Mouse (Mus musculus) intestine, postnatal 0 days (tissue): ENCODE measurements around the gene Tceanc2. TPM values are rescaled to one million over a fixed set of nuclear protein-coding genes. Genes with fewer than 3 reads are reported as not detected.

Source experiments
- ATAC-seq: fragments of 200-750 bp; cut with Nextera tagmentation; 2 replicates; pipeline ENCODE4 v1.8.0; 2017; ENCODE audit warnings: mild to moderate bottlenecking, moderate TSS enrichment, moderate library complexity
- H3K27ac ChIP-seq: fragments of 300-500 bp; sonication (generic); 2 replicates; pipeline ENCODE4 v1.5.1; 2014; ENCODE audit warnings: mild to moderate bottlenecking, low read depth, low read length, moderate library complexity
- H3K27me3 ChIP-seq: fragments of 300-500 bp; sonication (generic); replicated peaks from 2 replicates; pipeline ENCODE4 v1.6.1; 2014; ENCODE audit warnings: low read length, mixed read lengths; ENCODE audit not compliant: control insufficient read depth, insufficient read depth
- H3K36me3 ChIP-seq: fragments of 300-500 bp; sonication (generic); 2 replicates; pipeline ENCODE4 v1.6.1; 2014; ENCODE audit warnings: mild to moderate bottlenecking, moderate library complexity; ENCODE audit not compliant: control insufficient read depth, insufficient read depth
- H3K4me1 ChIP-seq: fragments of 300-500 bp; sonication (generic); replicated peaks from 2 replicates; pipeline ENCODE4 v1.6.1; 2014; ENCODE audit warnings: antibody characterized with exemption, low read length, mixed read lengths; ENCODE audit not compliant: control insufficient read depth, insufficient read depth
- H3K4me2 ChIP-seq: fragments of 300-500 bp; sonication (generic); replicated peaks from 2 replicates; pipeline ENCODE4 v1.6.1; 2014; ENCODE audit warnings: low read depth, mild to moderate bottlenecking, moderate library complexity
- H3K4me3 ChIP-seq: fragments of 300-500 bp; sonication (generic); 2 replicates; pipeline ENCODE4 v1.5.1; 2014; ENCODE audit warnings: low read depth, low read length
- H3K9ac ChIP-seq: fragments of 300-500 bp; sonication (generic); 2 replicates; pipeline ENCODE4 v1.6.1; 2014; ENCODE audit warnings: mild to moderate bottlenecking, low read depth, low read length
- H3K9me3 ChIP-seq: fragments of 300-500 bp; sonication (generic); 2 replicates; pipeline ENCODE4 v1.6.1; 2016; ENCODE audit warnings: mixed run types; ENCODE audit not compliant: control insufficient read depth
- CTCF ChIP-seq: sonication (generic); IDR thresholded peaks from 2 replicates; pipeline ENCODE4 v1.5.1; 2016; ENCODE audit warnings: low read depth, mild to moderate bottlenecking, control low read depth, antibody characterized with exemption, moderate library complexity
- WGBS: fragments of 180-500 bp; shearing (Covaris S2); extraction: QIAGEN DNeasy Blood & Tissue Kit; methylation state at CpG from one replicate; pipeline ENCODE4 v1.1.7; 2014; 5-methylcytosine and 5-hydroxymethylcytosine counted together
- polyA plus RNA-seq: library from polyadenylated mRNA; unstranded; fragments of >200 nt; fragmentation: Nextera tagmentation; extraction: Ambion mirVana; gene quantifications from 2 replicates; pipeline ENCODE4 v1.2.1, GENCODE M21; 2015

Gene Tceanc2
- polyA plus RNA-seq, 1 experiment from 2014 or later, result 17.7 TPM

GRCm38 (mm10) chr4:107152571-107152970, 26.3 kb downstream of the Tceanc2 start:
- 64% methylated on average over 8 of the region's 8 CpGs for WGBS
- Histone ChIP-seq H3K4me1 (no peaks in the 10 kb centered on the region), H3K4me3 (no peak overlapping the region), H3K4me2 (no peak overlapping the region), H3K9ac (no peak overlapping the region), H3K9me3 (no peaks in the 10 kb centered on the region), H3K36me3 (peaks cover 18% of the 10 kb centered on the region), H3K27me3 (no peaks in the 10 kb centered on the region), H3K27ac (no peak overlapping the region)
- ATAC-seq, result no peak
- TF ChIP-seq CTCF, result no peak

GRCm38 (mm10) chr4:107150991-107151390, 27.9 kb downstream of the Tceanc2 start:
- Histone ChIP-seq H3K27me3 (no peaks in the 10 kb centered on the region), H3K9me3 (no peaks in the 10 kb centered on the region), H3K4me3 (no peak overlapping the region), H3K4me1 (no peaks in the 10 kb centered on the region), H3K4me2 (no peak overlapping the region), H3K27ac (no peak overlapping the region), H3K36me3 (peaks cover 27% of the 10 kb centered on the region), H3K9ac (no peak overlapping the region)
- WGBS, result 89% methylated on average over 6 of the region's 6 CpGs
- TF ChIP-seq CTCF, result no peak
- ATAC-seq, result no peak

- peaks cover 50% of the 10 kb centered on the region for H3K36me3 ChIP-seq
- H3K9ac ChIP-seq, result no peak overlapping the region
- H3K4me1 ChIP-seq, result no peaks in the 10 kb centered on the region
- H3K27me3 ChIP-seq, result no peaks in the 10 kb centered on the region
- no peaks in the 10 kb centered on the region for H3K9me3 ChIP-seq
- ATAC-seq, result no peak
- H3K4me3 ChIP-seq, result no peak overlapping the region
- 90% methylated on average over 8 of the region's 8 CpGs for WGBS
- TF ChIP-seq CTCF, result no peak
- no peak overlapping the region for H3K27ac ChIP-seq
- no peak overlapping the region for H3K4me2 ChIP-seq
Observed at GRCm38 (mm10) chr4:107143511-107143910, 35.4 kb downstream of the Tceanc2 start.

GRCm38 (mm10) chr4:107139836-107140631, 38.9 kb downstream of the Tceanc2 start:
- TF ChIP-seq CTCF, result no peak
- no peak overlapping the region for H3K4me3 ChIP-seq
- H3K9me3 ChIP-seq, result no peaks in the 10 kb centered on the region
- no peak overlapping the region for H3K9ac ChIP-seq
- no peaks in the 10 kb centered on the region for H3K27me3 ChIP-seq
- WGBS, result 39% methylated on average over 13 of the region's 13 CpGs
- H3K4me2 ChIP-seq, result no peak overlapping the region
- peaks cover 31% of the 10 kb centered on the region; the same call in 1 of the 2 replicates for H3K36me3 ChIP-seq
- ATAC-seq, result no peak; the same call in 1 of the 2 replicates
- H3K27ac ChIP-seq, result no peak overlapping the region
- no peaks in the 10 kb centered on the region for H3K4me1 ChIP-seq

- no peak for TF ChIP-seq CTCF
- H3K4me2 ChIP-seq, result no peak overlapping the region
- no peak overlapping the region for H3K9ac ChIP-seq
- no peaks in the 10 kb centered on the region for H3K4me1 ChIP-seq
- no peak overlapping the region for H3K27ac ChIP-seq
- peaks cover 30% of the 10 kb centered on the region; the same call in 1 of the 2 replicates for H3K36me3 ChIP-seq
- WGBS, result 70% methylated on average over 37 of the region's 37 CpGs
- no peak for ATAC-seq
- no peak overlapping the region for H3K4me3 ChIP-seq
- H3K27me3 ChIP-seq, result no peaks in the 10 kb centered on the region
- no peaks in the 10 kb centered on the region for H3K9me3 ChIP-seq
Observed at GRCm38 (mm10) chr4:107138948-107139835, 39.7 kb downstream of the Tceanc2 start.

GRCm38 (mm10) chr4:107136531-107136930, 42.4 kb downstream of the Tceanc2 start:
- TF ChIP-seq CTCF, result no peak
- Histone ChIP-seq H3K9me3 (no peaks in the 10 kb centered on the region), H3K4me3 (no peak overlapping the region), H3K27me3 (no peaks in the 10 kb centered on the region), H3K4me2 (no peak overlapping the region), H3K4me1 (no peaks in the 10 kb centered on the region), H3K36me3 (peaks cover 9% of the 10 kb centered on the region; the same call in 1 of the 2 replicates), H3K9ac (no peak overlapping the region), H3K27ac (no peak overlapping the region)
- 49% methylated on average over 3 of the region's 3 CpGs for WGBS
- ATAC-seq, result no peak
